Mouse (Mus musculus) testis, adult 2 months (tissue): ENCODE measurements around the gene Gtf3c5.

Experiments
- CTCF ChIP-seq: fragments of 200-500 bp; IDR thresholded peaks from 2 replicates; pipeline ENCODE4 v1.5.1; 2012; ENCODE audit warnings: low read depth, mild to moderate bottlenecking, inconsistent platforms, low read length, moderate library complexity; ENCODE audit not compliant: control insufficient read depth, insufficient read depth, insufficient replicate concordance
- POLR2A ChIP-seq: fragments of 200-500 bp; IDR thresholded peaks from 2 replicates; pipeline ENCODE4 v1.6.1; 2012; ENCODE audit warnings: low read depth, mild to moderate bottlenecking, inconsistent platforms, low read length, moderate library complexity; ENCODE audit not compliant: control insufficient read depth

GRCm38 (mm10) chr2:28539949-28540348 lies 43.6 kb downstream of the Gtf3c5 start:
- TF ChIP-seq CTCF, result no peak
- TF ChIP-seq POLR2A, result no peak
